Mouse (Mus musculus): ENCODE results near the gene Zc3h14. TPM values are rescaled to one million over a fixed set of nuclear protein-coding genes. Genes with fewer than 3 reads are reported as not detected.

Gene Zc3h14
- polyA plus RNA-seq, 1 experiment from 2014 or later, result 95.9 TPM

DNA sequence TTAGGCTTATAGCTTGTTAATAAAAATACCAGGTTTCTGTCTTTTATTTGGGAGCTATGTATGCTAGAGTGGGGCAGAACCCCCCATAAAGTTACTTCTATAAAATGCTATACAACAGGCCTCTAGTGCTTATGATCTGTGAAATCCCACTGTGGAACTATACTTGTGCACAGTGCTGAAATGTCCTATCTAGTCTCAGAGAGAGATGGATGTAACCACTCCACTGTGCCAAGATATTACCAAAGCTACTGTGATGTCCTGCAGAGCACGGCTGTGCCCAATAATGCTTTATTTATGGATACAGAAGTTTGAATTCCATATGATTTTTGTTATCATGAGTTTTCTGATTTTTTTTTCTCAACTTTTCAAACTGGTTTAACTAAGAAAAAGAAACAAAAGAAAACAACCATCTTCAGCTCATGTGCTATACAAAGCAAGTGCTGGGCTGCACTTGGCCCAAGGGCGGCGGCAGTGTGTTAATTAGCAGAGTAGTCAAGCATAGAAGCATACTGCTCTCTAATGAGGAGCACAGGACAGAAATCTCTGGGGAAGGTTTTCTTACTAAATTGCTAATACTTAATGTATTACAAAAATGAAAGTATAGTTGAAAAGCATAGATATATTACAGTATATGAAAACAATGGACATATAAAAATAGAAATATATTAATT, 57.4 kb downstream of the Zc3h14 start:
- H3K27ac ChIP-seq (ENCODE audit: low read length), result no peak overlapping the region
- H3K4me1 ChIP-seq (ENCODE audit: control insufficient read depth, insufficient read depth, low read length), result no peaks in the 10 kb centered on the region
- no peaks in the 10 kb centered on the region for H3K9me3 ChIP-seq (replicated peaks; ENCODE audit: control insufficient read depth, low read length)
- no peak for ATAC-seq (replicated peaks; ENCODE audit: extremely low read depth, insufficient read depth, low FRiP score)
- peaks cover 9% of the 10 kb centered on the region for H3K36me3 ChIP-seq (ENCODE audit: control insufficient read depth, insufficient read depth)
- H3K9ac ChIP-seq (ENCODE audit: low read length), result no peak overlapping the region
- H3K27me3 ChIP-seq (ENCODE audit: control insufficient read depth, insufficient read depth, low read length), result no peaks in the 10 kb centered on the region
- 81% methylated on average over 3 of the region's 3 CpGs for WGBS
- H3K4me2 ChIP-seq (ENCODE audit: low read depth, low read length), result no peak overlapping the region
- no peak overlapping the region for H3K4me3 ChIP-seq (ENCODE audit: low read length)

DNA sequence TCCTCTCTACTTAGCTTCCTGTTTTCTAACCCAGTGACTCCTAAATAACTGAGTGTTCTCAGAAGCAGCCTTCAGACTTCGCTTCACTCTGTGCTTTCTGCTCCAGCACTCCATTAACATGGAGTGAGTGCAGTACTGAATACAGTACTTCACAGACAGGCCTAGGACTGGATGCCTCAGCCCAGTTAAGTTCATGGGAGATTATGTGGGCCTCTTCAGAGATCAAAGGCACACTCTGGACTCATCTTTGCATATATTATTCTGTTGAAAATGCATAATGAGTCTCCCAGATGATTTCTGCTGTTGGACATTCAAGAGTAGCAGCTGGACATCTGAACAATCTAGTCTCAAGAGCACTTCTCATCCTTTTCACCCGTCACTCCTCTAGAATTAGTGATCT, 74.0 kb downstream of the Zc3h14 start:
- H3K36me3 ChIP-seq (ENCODE audit: control insufficient read depth, insufficient read depth), result peaks cover 4% of the 10 kb centered on the region; the same call in 1 of the 2 replicates
- no peaks in the 10 kb centered on the region for H3K4me1 ChIP-seq (ENCODE audit: control insufficient read depth, insufficient read depth, low read length)
- no peak overlapping the region for H3K27ac ChIP-seq (ENCODE audit: low read length)
- no peak overlapping the region for H3K4me3 ChIP-seq (ENCODE audit: low read length)
- no peak for ATAC-seq (replicated peaks; ENCODE audit: extremely low read depth, insufficient read depth, low FRiP score)
- no peaks in the 10 kb centered on the region for H3K27me3 ChIP-seq (ENCODE audit: control insufficient read depth, insufficient read depth, low read length)
- H3K4me2 ChIP-seq (ENCODE audit: low read depth, low read length), result no peak overlapping the region
- no peak overlapping the region for H3K9ac ChIP-seq (ENCODE audit: low read length)
- WGBS, result 86% methylated on average over 2 of the region's 2 CpGs
- no peaks in the 10 kb centered on the region for H3K9me3 ChIP-seq (replicated peaks; ENCODE audit: control insufficient read depth, low read length)

GRCm38 (mm10) chr12:98831122-98831521, 84.4 kb downstream of the Zc3h14 start:
- no peak overlapping the region for H3K27ac ChIP-seq (ENCODE audit: low read length)
- H3K4me3 ChIP-seq (ENCODE audit: low read length), result no peak overlapping the region
- H3K27me3 ChIP-seq (ENCODE audit: control insufficient read depth, insufficient read depth, low read length), result no peaks in the 10 kb centered on the region
- H3K4me1 ChIP-seq (ENCODE audit: control insufficient read depth, insufficient read depth, low read length), result peaks cover 2% of the 10 kb centered on the region; the same call in 1 of the 2 replicates
- 81% methylated on average over 7 of the region's 7 CpGs for WGBS
- H3K9me3 ChIP-seq (replicated peaks; ENCODE audit: control insufficient read depth, low read length), result no peaks in the 10 kb centered on the region
- ATAC-seq (replicated peaks; ENCODE audit: extremely low read depth, insufficient read depth, low FRiP score), result no peak
- no peak overlapping the region for H3K9ac ChIP-seq (ENCODE audit: low read length)
- H3K4me2 ChIP-seq (ENCODE audit: low read depth, low read length), result no peak overlapping the region
- no peaks in the 10 kb centered on the region; the same call in 1 of the 2 replicates for H3K36me3 ChIP-seq (ENCODE audit: control insufficient read depth, insufficient read depth)

DNA sequence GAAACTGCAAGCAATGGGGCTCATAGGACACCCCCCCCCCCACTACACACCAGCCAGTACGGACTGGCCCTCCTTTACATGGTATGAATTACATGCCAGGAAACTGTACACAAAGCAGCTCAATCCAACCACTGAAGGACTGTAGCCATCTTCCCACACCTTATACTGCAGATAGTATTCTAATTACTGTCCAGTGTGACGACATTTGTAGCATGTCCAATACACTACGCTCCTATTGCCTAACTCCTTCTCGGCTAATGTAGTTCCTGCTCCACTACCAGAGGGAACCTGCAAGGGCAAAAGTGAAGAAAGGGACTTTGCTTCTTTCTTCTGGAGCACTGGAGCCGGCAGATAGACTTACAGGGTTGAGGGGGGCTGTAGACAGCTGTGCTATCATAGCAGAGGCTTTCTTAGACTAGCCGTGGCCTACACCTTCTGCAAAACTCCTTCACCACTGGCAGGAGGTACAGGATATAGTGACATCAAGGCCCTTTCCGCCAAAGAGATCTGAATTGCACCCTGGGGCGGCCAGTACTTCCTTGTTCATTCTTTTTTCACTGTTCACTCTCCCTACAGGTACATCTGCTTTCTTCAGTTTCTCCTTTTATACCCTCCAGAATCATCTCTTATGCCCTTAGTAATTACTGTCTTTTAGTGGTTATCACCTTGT, 86.3 kb downstream of the Zc3h14 start:
- WGBS, result 77% methylated on average over 8 of the region's 8 CpGs
- Histone ChIP-seq H3K36me3 (ENCODE audit: control insufficient read depth, insufficient read depth) (no peaks in the 10 kb centered on the region; the same call in 1 of the 2 replicates), H3K9me3 (replicated peaks; ENCODE audit: control insufficient read depth, low read length) (no peaks in the 10 kb centered on the region), H3K27ac (ENCODE audit: low read length) (no peak overlapping the region), H3K4me2 (ENCODE audit: low read depth, low read length) (no peak overlapping the region), H3K4me3 (ENCODE audit: low read length) (no peak overlapping the region), H3K27me3 (ENCODE audit: control insufficient read depth, insufficient read depth, low read length) (no peaks in the 10 kb centered on the region), H3K4me1 (ENCODE audit: control insufficient read depth, insufficient read depth, low read length) (peaks cover 2% of the 10 kb centered on the region; the same call in 1 of the 2 replicates), H3K9ac (ENCODE audit: low read length) (no peak overlapping the region)
- no peak for ATAC-seq (replicated peaks; ENCODE audit: extremely low read depth, insufficient read depth, low FRiP score)

- Histone ChIP-seq H3K27me3 (ENCODE audit: control insufficient read depth, insufficient read depth, low read length) (no peaks in the 10 kb centered on the region), H3K4me1 (ENCODE audit: control insufficient read depth, insufficient read depth, low read length) (peaks cover 2% of the 10 kb centered on the region; the same call in 1 of the 2 replicates), H3K4me2 (ENCODE audit: low read depth, low read length) (no peak overlapping the region), H3K9me3 (replicated peaks; ENCODE audit: control insufficient read depth, low read length) (no peaks in the 10 kb centered on the region), H3K36me3 (ENCODE audit: control insufficient read depth, insufficient read depth) (no peaks in the 10 kb centered on the region), H3K27ac (ENCODE audit: low read length) (no peak overlapping the region), H3K9ac (ENCODE audit: low read length) (no peak overlapping the region), H3K4me3 (ENCODE audit: low read length) (no peak overlapping the region)
- no peak for ATAC-seq (replicated peaks; ENCODE audit: extremely low read depth, insufficient read depth, low FRiP score)
- 78% methylated on average over 1 of the region's 1 CpGs for WGBS
These were observed 87.1 kb downstream of the Zc3h14 start for GRCm38 (mm10) chr12:98833901-98834300.

DNA sequence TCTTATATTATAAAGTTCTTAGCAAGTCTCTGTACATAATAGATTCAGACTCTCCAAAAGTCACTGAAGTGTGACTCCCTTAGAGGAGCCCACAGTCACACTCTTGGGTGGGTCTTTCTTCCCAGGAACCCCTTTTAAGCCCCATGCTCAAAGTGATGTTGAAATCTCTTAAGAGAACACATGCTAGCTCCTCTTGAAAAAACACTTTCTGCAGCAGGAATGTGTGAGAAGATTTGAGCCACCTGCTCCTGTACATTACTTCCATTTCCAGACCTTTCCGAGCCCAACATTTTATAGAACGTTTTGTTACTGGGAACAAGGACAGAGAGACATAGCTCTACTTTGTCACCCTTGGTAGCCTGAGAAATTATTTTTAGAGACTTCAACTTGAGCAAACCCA, 88.1 kb downstream of the Zc3h14 start:
- ATAC-seq (replicated peaks; ENCODE audit: extremely low read depth, insufficient read depth, low FRiP score), result no peak
- Histone ChIP-seq H3K4me3 (ENCODE audit: low read length) (no peak overlapping the region), H3K27ac (ENCODE audit: low read length) (no peak overlapping the region), H3K36me3 (ENCODE audit: control insufficient read depth, insufficient read depth) (no peaks in the 10 kb centered on the region), H3K27me3 (ENCODE audit: control insufficient read depth, insufficient read depth, low read length) (no peaks in the 10 kb centered on the region), H3K9ac (ENCODE audit: low read length) (no peak overlapping the region), H3K4me2 (ENCODE audit: low read depth, low read length) (no peak overlapping the region), H3K9me3 (replicated peaks; ENCODE audit: control insufficient read depth, low read length) (no peaks in the 10 kb centered on the region), H3K4me1 (ENCODE audit: control insufficient read depth, insufficient read depth, low read length) (peaks cover 2% of the 10 kb centered on the region; the same call in 1 of the 2 replicates)
- WGBS, result 57% methylated on average over 2 of the region's 2 CpGs

DNA sequence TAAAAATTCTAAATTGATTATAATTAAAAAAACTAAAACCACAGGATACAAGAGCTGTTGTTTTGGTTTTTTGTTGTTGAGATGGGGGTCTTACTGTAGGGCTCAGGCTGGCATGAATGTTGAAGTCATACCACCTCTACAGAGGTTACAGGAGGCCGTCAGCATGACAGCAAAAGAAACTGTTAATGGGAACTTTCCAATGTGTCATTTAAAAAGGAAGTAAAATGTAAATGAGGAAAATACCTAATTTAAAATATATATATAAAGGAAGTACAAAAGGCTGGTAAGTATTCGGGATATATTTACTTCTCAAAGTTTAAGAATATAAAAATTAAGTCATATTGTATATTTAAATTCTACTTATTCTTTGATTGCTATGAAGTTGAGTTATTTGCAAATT, 88.7 kb downstream of the Zc3h14 start:
- Histone ChIP-seq H3K9me3 (replicated peaks; ENCODE audit: control insufficient read depth, low read length) (no peaks in the 10 kb centered on the region), H3K27me3 (ENCODE audit: control insufficient read depth, insufficient read depth, low read length) (no peaks in the 10 kb centered on the region), H3K4me1 (ENCODE audit: control insufficient read depth, insufficient read depth, low read length) (peaks cover 2% of the 10 kb centered on the region; the same call in 1 of the 2 replicates), H3K27ac (ENCODE audit: low read length) (no peak overlapping the region), H3K9ac (ENCODE audit: low read length) (no peak overlapping the region), H3K36me3 (ENCODE audit: control insufficient read depth, insufficient read depth) (no peaks in the 10 kb centered on the region), H3K4me2 (ENCODE audit: low read depth, low read length) (no peak overlapping the region), H3K4me3 (ENCODE audit: low read length) (no peak overlapping the region)
- ATAC-seq (replicated peaks; ENCODE audit: extremely low read depth, insufficient read depth, low FRiP score), result no peak
- 81% methylated on average over 2 of the region's 2 CpGs for WGBS

Other genes with a start within 250 kb of the Zc3h14 start
- gene Kcnk10, start 168.7 kb upstream of the Zc3h14 start, polyA plus RNA-seq (2015; fragmentation: Nextera tagmentation; extraction: Ambion mirVana), result 0.03 and 0.12 TPM in 2 replicates
- gene Spata7, start 118.8 kb upstream of the Zc3h14 start, polyA plus RNA-seq (2015; fragmentation: Nextera tagmentation; extraction: Ambion mirVana), result 10.7 and 12.2 TPM in 2 replicates
- 8.6 and 10.5 TPM in 2 replicates for gene Ptpn21, start 9.6 kb upstream of the Zc3h14 start, polyA plus RNA-seq (2015; fragmentation: Nextera tagmentation; extraction: Ambion mirVana)
- gene Eml5, start 154.5 kb downstream of the Zc3h14 start, polyA plus RNA-seq (2015; fragmentation: Nextera tagmentation; extraction: Ambion mirVana), result 5.4 and 5.5 TPM in 2 replicates
- gene Ttc8, start 173.6 kb downstream of the Zc3h14 start, polyA plus RNA-seq (2015; fragmentation: Nextera tagmentation; extraction: Ambion mirVana), result 13.5 and 14.1 TPM in 2 replicates

Data from heart, embryonic 16.5 days (tissue).